Mouse (Mus musculus): ENCODE measurements around the gene Clrn3. TPM values are rescaled to one million over a fixed set of nuclear protein-coding genes. Genes with fewer than 3 reads are reported as not detected.

Gene Clrn3
- polyA plus RNA-seq, 1 experiment = 41.7 TPM

- H3K4me3 ChIP-seq (ENCODE audit: low read depth, low read length) = no peak overlapping the region
- TF ChIP-seq POLR2A (IDR thresholded peaks at IDR 0.05; ENCODE audit: low read depth, low read length) = no peak
- TF ChIP-seq CTCF (IDR thresholded peaks at IDR 0.05; ENCODE audit: extremely low read depth, insufficient read length, insufficient replicate concordance, low read depth, low read length) = no peak
- no peaks in the 10 kb centered on the region for H3K4me1 ChIP-seq (ENCODE audit: control insufficient read depth, insufficient read depth, insufficient read length, low read length)
- no peaks in the 10 kb centered on the region for H3K36me3 ChIP-seq (ENCODE audit: control insufficient read depth, insufficient read depth, low read length)
- WGBS = 84% methylated on average over 5 of the region's 5 CpGs
- H3K27ac ChIP-seq (ENCODE audit: insufficient read depth, low read depth, low read length) = no peak overlapping the region
- no peaks in the 10 kb centered on the region for H3K27me3 ChIP-seq (ENCODE audit: control insufficient read depth, insufficient read depth, low read length)
Measured at GRCm38 (mm10) chr7:135470319-135470718, 58.1 kb downstream of the Clrn3 start.

- WGBS = 49% methylated on average over 7 of the region's 7 CpGs
- no peak for TF ChIP-seq POLR2A (IDR thresholded peaks at IDR 0.05; ENCODE audit: low read depth, low read length)
- no peak for TF ChIP-seq CTCF (IDR thresholded peaks at IDR 0.05; ENCODE audit: extremely low read depth, insufficient read length, insufficient replicate concordance, low read depth, low read length)
Measured at GRCm38 (mm10) chr7:135468631-135469030, 59.8 kb downstream of the Clrn3 start.

GRCm38 (mm10) chr7:135465293-135465692, 63.2 kb downstream of the Clrn3 start:
- 19% methylated on average over 12 of the region's 12 CpGs for WGBS
- H3K27me3 ChIP-seq (ENCODE audit: control insufficient read depth, insufficient read depth, low read length) = no peaks in the 10 kb centered on the region
- H3K36me3 ChIP-seq (ENCODE audit: control insufficient read depth, insufficient read depth, low read length) = no peaks in the 10 kb centered on the region
- H3K4me1 ChIP-seq (ENCODE audit: control insufficient read depth, insufficient read depth, insufficient read length, low read length) = no peaks in the 10 kb centered on the region
- TF ChIP-seq CTCF (IDR thresholded peaks at IDR 0.05; ENCODE audit: extremely low read depth, insufficient read length, insufficient replicate concordance, low read depth, low read length) (no peak), POLR2A (IDR thresholded peaks at IDR 0.05; ENCODE audit: low read depth, low read length) (no peak)
- H3K4me3 ChIP-seq (ENCODE audit: low read depth, low read length) = no peak overlapping the region
- H3K27ac ChIP-seq (ENCODE audit: insufficient read depth, low read depth, low read length) = no peak overlapping the region

More at GRCm38 (mm10) chr7:135468631-135469030, 59.8 kb downstream of the Clrn3 start:
- Histone ChIP-seq H3K27me3 (ENCODE audit: control insufficient read depth, insufficient read depth, low read length) (no peaks in the 10 kb centered on the region), H3K4me1 (ENCODE audit: control insufficient read depth, insufficient read depth, insufficient read length, low read length) (no peaks in the 10 kb centered on the region), H3K27ac (ENCODE audit: insufficient read depth, low read depth, low read length) (no peak overlapping the region), H3K36me3 (ENCODE audit: control insufficient read depth, insufficient read depth, low read length) (no peaks in the 10 kb centered on the region), H3K4me3 (ENCODE audit: low read depth, low read length) (no peak overlapping the region)

GRCm38 (mm10) chr7:135464689-135465259, 63.7 kb downstream of the Clrn3 start:
- Histone ChIP-seq H3K27me3 (ENCODE audit: control insufficient read depth, insufficient read depth, low read length) (no peaks in the 10 kb centered on the region), H3K4me1 (ENCODE audit: control insufficient read depth, insufficient read depth, insufficient read length, low read length) (no peaks in the 10 kb centered on the region), H3K27ac (ENCODE audit: insufficient read depth, low read depth, low read length) (no peak overlapping the region), H3K36me3 (ENCODE audit: control insufficient read depth, insufficient read depth, low read length) (no peaks in the 10 kb centered on the region), H3K4me3 (ENCODE audit: low read depth, low read length) (no peak overlapping the region)
- 34% methylated on average over 3 of the region's 3 CpGs for WGBS
- no peak for TF ChIP-seq POLR2A (IDR thresholded peaks at IDR 0.05; ENCODE audit: low read depth, low read length)
- peak; percentile 30; the same call in 1 of the 2 replicates for TF ChIP-seq CTCF (IDR thresholded peaks at IDR 0.05; ENCODE audit: extremely low read depth, insufficient read length, insufficient replicate concordance, low read depth, low read length)

Other genes starting within 250 kb of the Clrn3 start
- gene Foxi2, start 118.3 kb downstream of the Clrn3 start, polyA plus RNA-seq (2012; rRNA removed) = not detected in 2 replicates
- gene Ptpre, start 8.8 kb upstream of the Clrn3 start, polyA plus RNA-seq (2012; rRNA removed) = 4.3 and 17.0 TPM in 2 replicates
- gene Mki67, start 187.7 kb upstream of the Clrn3 start, polyA plus RNA-seq (2012; rRNA removed) = 1.0 and 1.7 TPM in 2 replicates

Measured in small intestine, adult 2 months (tissue).